Mouse (Mus musculus) stomach, postnatal 0 days (tissue): ENCODE results near the gene Zfhx3. TPM values are rescaled to one million over a fixed set of nuclear protein-coding genes. Genes with fewer than 3 reads are reported as not detected.

Source experiments
- ATAC-seq: fragments of 200-750 bp; cut with Nextera tagmentation; 2 replicates; pipeline ENCODE4 v1.8.0; 2017; ENCODE audit not compliant: low FRiP score, low TSS enrichment
- DNase-seq: peaks from one replicate; pipeline ENCODE4 v3.0.0-alpha.2; 2016; ENCODE audit warnings: low spot score
- H3K27ac ChIP-seq: fragments of 300-500 bp; sonication (generic); replicated peaks from 2 replicates; pipeline ENCODE4 v1.5.1; 2014; ENCODE audit warnings: mild to moderate bottlenecking, control low read depth
- H3K27me3 ChIP-seq: fragments of 300-500 bp; sonication (generic); 2 replicates; pipeline ENCODE4 v1.6.1; 2014; ENCODE audit warnings: low read length; ENCODE audit not compliant: control insufficient read depth, insufficient read depth
- H3K36me3 ChIP-seq: fragments of 300-500 bp; sonication (generic); 2 replicates; pipeline ENCODE4 v1.6.1; 2014; ENCODE audit warnings: low read length, mixed read lengths; ENCODE audit not compliant: control insufficient read depth, insufficient read depth
- H3K4me1 ChIP-seq: fragments of 300-500 bp; sonication (generic); replicated peaks from 2 replicates; pipeline ENCODE4 v1.6.1; 2014; ENCODE audit warnings: antibody characterized with exemption; ENCODE audit not compliant: control insufficient read depth, insufficient read depth
- H3K4me2 ChIP-seq: fragments of 300-500 bp; sonication (generic); replicated peaks from 2 replicates; pipeline ENCODE4 v1.6.1; 2014; ENCODE audit warnings: low read depth, mild to moderate bottlenecking, control low read depth, moderate library complexity
- H3K4me3 ChIP-seq: fragments of 300-500 bp; sonication (generic); 2 replicates; pipeline ENCODE4 v1.5.1; 2014; ENCODE audit warnings: low read depth, low read length, control low read depth
- H3K9ac ChIP-seq: fragments of 300-500 bp; sonication (generic); 2 replicates; pipeline ENCODE4 v1.6.1; 2014; ENCODE audit warnings: mild to moderate bottlenecking, low read length, control low read depth, mixed read lengths
- H3K9me3 ChIP-seq: fragments of 300-500 bp; sonication (generic); 2 replicates; pipeline ENCODE4 v1.6.1; 2016; ENCODE audit warnings: low read length; ENCODE audit not compliant: control insufficient read depth
- CTCF ChIP-seq: IDR thresholded peaks from 2 replicates; pipeline ENCODE4 v1.5.1; 2016; ENCODE audit warnings: antibody characterized with exemption, low read depth, mild to moderate bottlenecking, moderate library complexity
- EP300 ChIP-seq: optimal IDR thresholded peaks from 2 replicates; pipeline ENCODE3; 2016; ENCODE audit warnings: antibody characterized with exemption
- WGBS: fragments of 180-500 bp; shearing (Covaris S2); extraction: QIAGEN DNeasy Blood & Tissue Kit; methylation state at CpG from one replicate; pipeline ENCODE4 v1.1.7; 2014; 5-methylcytosine and 5-hydroxymethylcytosine counted together
- polyA plus RNA-seq: library from polyadenylated mRNA; unstranded; fragments of >200 nt; fragmentation: Nextera tagmentation; extraction: Ambion mirVana; gene quantifications from 2 replicates; pipeline ENCODE4 v1.2.1, GENCODE M21; 2015

Gene Zfhx3
- polyA plus RNA-seq, 1 experiment from 2014 or later, result 4.6 TPM

DNA sequence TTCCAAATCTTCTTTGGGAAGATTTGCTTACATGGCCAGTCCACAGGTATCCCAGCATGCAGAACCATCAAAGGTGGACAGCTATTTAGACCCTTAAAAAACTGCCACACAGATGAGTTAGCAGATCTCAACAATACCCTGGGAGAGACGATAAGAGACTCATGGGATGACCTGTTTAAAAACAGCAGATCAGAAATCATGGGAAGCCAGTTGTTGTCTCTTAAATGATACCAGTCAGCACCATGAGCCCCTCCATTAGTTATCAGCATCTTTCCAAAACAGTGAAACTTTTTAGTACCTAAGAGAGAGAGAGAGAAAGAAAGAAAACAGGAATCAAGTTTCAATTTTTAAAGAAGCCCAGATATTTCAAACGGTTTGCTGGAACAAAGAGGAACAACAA, 1051.7 kb downstream of the Zfhx3 start:
- no peak overlapping the region for H3K4me2 ChIP-seq
- WGBS, result 69% methylated on average over 2 of the region's 2 CpGs
- TF ChIP-seq CTCF (no peak), EP300 (no peak)
- H3K27me3 ChIP-seq, result no peaks in the 10 kb centered on the region
- H3K4me3 ChIP-seq, result no peak overlapping the region
- H3K4me1 ChIP-seq, result no peaks in the 10 kb centered on the region
- H3K27ac ChIP-seq, result no peak overlapping the region
- H3K9me3 ChIP-seq, result no peaks in the 10 kb centered on the region
- no peak overlapping the region for H3K9ac ChIP-seq
- H3K36me3 ChIP-seq, result no peaks in the 10 kb centered on the region
- DNase-seq, result no peak
- ATAC-seq, result no peak

DNA sequence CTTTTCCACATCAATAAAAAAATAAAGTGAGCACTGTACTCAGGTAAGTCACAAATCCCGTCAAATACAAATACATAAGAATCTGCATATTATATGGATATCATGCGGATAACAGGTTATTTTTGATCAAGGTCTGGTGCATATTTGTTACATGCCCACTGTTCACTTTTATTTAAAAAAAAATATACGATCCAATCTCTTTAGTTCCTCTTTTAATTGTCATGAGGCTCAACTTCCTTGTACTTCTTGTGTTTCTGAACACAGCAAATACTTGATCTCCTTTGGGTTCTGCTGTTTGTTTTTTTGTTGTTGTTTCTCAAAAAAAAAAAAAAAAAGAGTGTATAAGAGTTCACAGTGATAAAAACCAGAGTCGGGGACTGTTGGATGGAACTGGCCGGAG, 1052.4 kb downstream of the Zfhx3 start:
- no peak for TF ChIP-seq EP300
- TF ChIP-seq CTCF, result no peak
- whole genome bisulfite sequencing, result 94% methylated on average over 5 of the region's 5 CpGs

DNA sequence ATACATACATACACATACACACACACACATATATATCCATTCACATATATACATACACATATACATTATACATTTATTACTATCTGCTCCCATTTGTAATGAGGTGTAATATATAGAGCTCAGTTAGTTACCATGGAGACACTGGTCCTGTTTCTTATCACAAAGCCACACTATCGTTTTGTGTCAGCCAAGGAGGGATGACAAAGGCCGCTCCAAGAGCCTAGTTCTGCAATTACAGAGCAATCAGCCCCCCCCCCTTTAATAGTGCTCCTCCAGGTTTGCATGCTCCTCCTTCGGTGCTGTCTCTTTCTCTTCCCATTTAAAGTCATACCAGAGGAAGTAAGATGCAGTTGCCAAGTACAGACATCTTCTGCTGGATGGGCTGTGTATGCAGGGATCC, 1054.9 kb downstream of the Zfhx3 start:
- Histone ChIP-seq H3K4me2 (no peak overlapping the region), H3K36me3 (no peaks in the 10 kb centered on the region), H3K4me3 (no peak overlapping the region), H3K27me3 (no peaks in the 10 kb centered on the region), H3K27ac (no peak overlapping the region), H3K4me1 (no peaks in the 10 kb centered on the region), H3K9ac (no peak overlapping the region), H3K9me3 (no peaks in the 10 kb centered on the region)
- no peak for DNase-seq
- TF ChIP-seq CTCF (no peak), EP300 (no peak)
- no peak for ATAC-seq
- WGBS, result 34% methylated on average over 3 of the region's 3 CpGs

More for the DNA sequence above, 1052.4 kb downstream of the Zfhx3 start:
- no peaks in the 10 kb centered on the region for H3K36me3 ChIP-seq
- H3K9me3 ChIP-seq, result no peaks in the 10 kb centered on the region
- H3K9ac ChIP-seq, result no peak overlapping the region
- no peaks in the 10 kb centered on the region for H3K4me1 ChIP-seq
- no peak overlapping the region for H3K4me3 ChIP-seq
- no peaks in the 10 kb centered on the region for H3K27me3 ChIP-seq
- DNase-seq (no peak), ATAC-seq (no peak)
- no peak overlapping the region for H3K4me2 ChIP-seq
- no peak overlapping the region for H3K27ac ChIP-seq

DNA sequence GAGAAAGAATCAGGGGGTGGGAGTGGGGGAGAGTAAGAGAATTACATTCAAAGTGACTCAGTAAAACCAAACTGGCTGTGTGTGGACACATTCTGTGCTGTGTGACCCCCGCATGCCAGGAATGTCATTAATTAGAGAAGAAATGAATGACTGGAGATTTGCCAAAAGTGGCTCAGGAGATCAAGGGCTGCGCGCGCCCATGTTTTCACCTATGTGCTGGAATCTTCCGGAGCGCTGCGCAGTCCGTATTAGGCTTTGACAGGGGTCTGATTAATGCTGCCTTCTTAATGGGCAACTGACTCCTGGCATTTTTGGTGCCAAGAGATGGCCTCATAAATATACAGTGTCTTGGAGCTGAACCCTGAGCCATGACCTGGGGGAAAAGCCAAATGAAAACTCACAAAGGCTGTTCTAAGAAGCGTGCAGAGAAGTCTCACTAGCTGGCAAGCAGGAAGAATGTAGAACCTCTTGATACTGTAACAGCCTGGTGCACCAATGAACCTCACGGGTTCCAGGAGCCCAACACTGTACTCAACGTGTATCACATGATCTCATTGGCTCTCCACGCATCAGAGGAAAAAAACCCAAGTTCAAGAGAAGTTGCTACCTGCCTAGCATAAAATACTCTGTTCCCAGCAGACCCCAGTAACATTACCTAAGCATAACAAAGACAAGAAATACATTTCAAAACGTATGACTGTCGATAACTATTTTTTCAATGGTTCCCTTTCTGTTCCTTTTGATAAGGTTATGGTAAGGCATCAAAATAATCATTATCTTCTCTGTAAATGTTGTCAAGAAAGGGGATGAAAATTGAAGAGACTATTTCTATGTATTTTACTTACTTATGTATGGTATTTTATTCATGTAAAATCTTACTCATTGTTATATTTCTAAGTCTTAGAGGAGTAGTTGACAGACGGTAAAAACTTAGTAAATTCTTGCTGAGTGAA, 1057.1 kb downstream of the Zfhx3 start:
- 53% methylated on average over 15 of the region's 15 CpGs for WGBS
- Histone ChIP-seq H3K4me1 (no peaks in the 10 kb centered on the region), H3K9me3 (no peaks in the 10 kb centered on the region), H3K36me3 (no peaks in the 10 kb centered on the region), H3K27me3 (no peaks in the 10 kb centered on the region), H3K27ac (no peak overlapping the region), H3K4me3 (no peak overlapping the region), H3K4me2 (no peak overlapping the region; the same call in 1 of the 2 replicates), H3K9ac (no peak overlapping the region)
- no peak for ATAC-seq
- TF ChIP-seq EP300 (no peak), CTCF (no peak)
- DNase-seq, result no peak

GRCm38 (mm10) chr8:109001031-109001430, 1058.6 kb downstream of the Zfhx3 start:
- Histone ChIP-seq H3K27ac (no peak overlapping the region), H3K4me1 (no peaks in the 10 kb centered on the region), H3K9ac (no peak overlapping the region), H3K36me3 (no peaks in the 10 kb centered on the region), H3K9me3 (no peaks in the 10 kb centered on the region), H3K4me2 (no peak overlapping the region), H3K27me3 (no peaks in the 10 kb centered on the region), H3K4me3 (no peak overlapping the region)
- WGBS, result 88% methylated on average over 9 of the region's 9 CpGs
- TF ChIP-seq CTCF (no peak), EP300 (no peak)
- DNase-seq, result no peak
- ATAC-seq, result no peak

DNA sequence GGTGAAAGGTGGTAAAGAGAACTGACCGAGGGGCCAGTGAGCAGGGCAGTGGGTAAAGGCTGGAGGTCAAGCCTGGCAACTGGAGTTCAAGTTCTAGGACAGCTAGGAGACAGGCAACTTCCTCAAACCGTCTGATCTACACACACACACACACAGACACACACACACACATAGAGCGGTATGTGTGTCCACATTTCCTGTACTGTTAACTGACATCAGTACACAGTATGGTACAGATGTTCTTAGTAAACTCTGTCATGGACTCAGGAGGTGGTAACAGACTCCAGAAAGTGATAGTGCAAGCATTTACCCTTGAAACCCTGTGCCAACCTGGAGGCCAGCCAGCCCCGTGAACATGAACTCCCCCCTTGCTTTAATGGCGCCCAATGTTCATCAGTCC, 1059.5 kb downstream of the Zfhx3 start:
- H3K36me3 ChIP-seq, result no peaks in the 10 kb centered on the region
- H3K4me1 ChIP-seq, result no peaks in the 10 kb centered on the region
- DNase-seq, result no peak
- H3K4me3 ChIP-seq, result no peak overlapping the region
- WGBS, result 78% methylated on average over 5 of the region's 5 CpGs
- H3K9ac ChIP-seq, result no peak overlapping the region
- ATAC-seq, result no peak
- H3K27me3 ChIP-seq, result no peaks in the 10 kb centered on the region
- TF ChIP-seq CTCF, result no peak
- TF ChIP-seq EP300, result no peak
- H3K9me3 ChIP-seq, result no peaks in the 10 kb centered on the region
- H3K27ac ChIP-seq, result no peak overlapping the region
- H3K4me2 ChIP-seq, result no peak overlapping the region
